Mouse (Mus musculus) left cerebral cortex, adult 9 months (tissue): ENCODE measurements around the gene Xylb.
A peak's percentile ranks its signal among the peaks of the same experiment; 100 is the strongest.
"Not testable (repeated sequence)": the region's sequence is repeated elsewhere in the genome, so short reads cannot be mapped to it uniquely, and the experiment has no call there.

Source experiments
- DNase-seq, 2 experiments: peaks; one replicate each; pipeline ENCODE4 v3.0.0; 2022; ENCODE audit warnings: low spot score in 2 of 2

Xylb gene

GRCm38 (mm10) chr9:119340909-119341816, 16.0 kb upstream of the Xylb start, which contains the start of gene Myd88:
Gene Myd88 (minus strand): TSS chr9:119341411.
- DNase-seq = peak; percentile 98

- DNase-seq = no peak
Observed at GRCm38 (mm10) chr9:119342728-119343127, 14.5 kb upstream of the Xylb start.

- no peak for DNase-seq
Observed at GRCm38 (mm10) chr9:119346376-119346775, 10.8 kb upstream of the Xylb start.

- no peak for DNase-seq
Observed at GRCm38 (mm10) chr9:119350531-119350930, 6.7 kb upstream of the Xylb start.

GRCm38 (mm10) chr9:119350947-119351705, 6.1 kb upstream of the Xylb start:
- no peak for DNase-seq

GRCm38 (mm10) chr9:119352060-119352459, 5.1 kb upstream of the Xylb start:
- peak in 1 of 2 experiments; percentile 67 for DNase-seq

- no peak for DNase-seq
Observed at GRCm38 (mm10) chr9:119353926-119354325, 3.3 kb upstream of the Xylb start.

- DNase-seq = no peak
Observed at GRCm38 (mm10) chr9:119355943-119356342, 1.2 kb upstream of the Xylb start.

- DNase-seq = no peak
Observed at GRCm38 (mm10) chr9:119358058-119358429, 863 bp downstream of the Xylb start.

GRCm38 (mm10) chr9:119361416-119361815, 4.2 kb downstream of the Xylb start:
- DNase-seq = no peak

GRCm38 (mm10) chr9:119363229-119363628, 6.0 kb downstream of the Xylb start:
- DNase-seq = no peak

- DNase-seq = no peak
Observed at GRCm38 (mm10) chr9:119365284-119365683, 8.1 kb downstream of the Xylb start, which contains the start of gene Slc22a14. Gene Slc22a14 (minus strand): TSS chr9:119365553.

- no peak for DNase-seq
Observed at GRCm38 (mm10) chr9:119368367-119368766, 11.2 kb downstream of the Xylb start.

GRCm38 (mm10) chr9:119370770-119371169, 13.6 kb downstream of the Xylb start:
- not testable (repeated sequence) for DNase-seq

- DNase-seq = no peak
Observed at GRCm38 (mm10) chr9:119371251-119371650, 14.1 kb downstream of the Xylb start.

GRCm38 (mm10) chr9:119375008-119375407, 17.8 kb downstream of the Xylb start:
- DNase-seq = no peak

- DNase-seq = no peak
Observed at GRCm38 (mm10) chr9:119375556-119375955, 18.4 kb downstream of the Xylb start.

GRCm38 (mm10) chr9:119378231-119378630, 21.1 kb downstream of the Xylb start:
- no peak for DNase-seq

- no peak for DNase-seq
Observed at GRCm38 (mm10) chr9:119382603-119383002, 25.4 kb downstream of the Xylb start.

GRCm38 (mm10) chr9:119388956-119389355, 31.8 kb downstream of the Xylb start:
- no peak for DNase-seq

- no peak for DNase-seq
Observed at GRCm38 (mm10) chr9:119390214-119390613, 33.0 kb downstream of the Xylb start.

GRCm38 (mm10) chr9:119394808-119395207, 37.6 kb downstream of the Xylb start:
- no peak for DNase-seq

GRCm38 (mm10) chr9:119401351-119401750, 44.2 kb downstream of the Xylb start:
- DNase-seq = peak; percentile 44 to 58
